Mouse (Mus musculus): ENCODE data around the gene Rgs14.

DNA sequence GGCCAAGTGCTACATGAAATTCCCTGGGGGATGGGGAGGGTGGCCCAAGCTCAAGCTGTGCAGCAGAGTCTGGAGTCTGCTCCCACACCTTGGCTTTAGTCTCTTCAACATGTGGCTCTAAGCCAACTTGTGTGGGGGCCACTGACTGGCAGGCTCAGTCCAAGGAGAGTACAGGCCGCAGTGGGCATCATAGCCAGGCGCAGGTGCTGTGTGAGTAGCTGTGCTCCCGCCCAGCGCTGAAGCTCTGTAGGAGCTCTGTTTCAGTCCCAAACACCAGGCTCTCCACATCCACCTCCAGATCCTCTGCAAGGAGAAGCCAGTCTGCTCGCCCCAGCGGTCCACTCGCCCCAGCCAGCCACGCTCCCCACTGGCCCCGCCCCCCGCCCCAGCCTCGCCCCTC, 43.9 kb upstream of the Rgs14 start:
- no peak for TF ChIP-seq CTCF (IDR thresholded peaks at IDR 0.05; ENCODE audit: low read depth, low read length)
- no peak for TF ChIP-seq POLR2A (IDR thresholded peaks at IDR 0.05; ENCODE audit: borderline replicate concordance, low read depth, low read length)

Data from bone marrow macrophage, adult 2 months (primary cell).